Mouse (Mus musculus): ENCODE data around the gene Lingo3.
"Not testable (repeated sequence)": the region's sequence is repeated elsewhere in the genome, so short reads cannot be mapped to it uniquely, and the experiment has no call there.

The Lingo3 gene

DNA sequence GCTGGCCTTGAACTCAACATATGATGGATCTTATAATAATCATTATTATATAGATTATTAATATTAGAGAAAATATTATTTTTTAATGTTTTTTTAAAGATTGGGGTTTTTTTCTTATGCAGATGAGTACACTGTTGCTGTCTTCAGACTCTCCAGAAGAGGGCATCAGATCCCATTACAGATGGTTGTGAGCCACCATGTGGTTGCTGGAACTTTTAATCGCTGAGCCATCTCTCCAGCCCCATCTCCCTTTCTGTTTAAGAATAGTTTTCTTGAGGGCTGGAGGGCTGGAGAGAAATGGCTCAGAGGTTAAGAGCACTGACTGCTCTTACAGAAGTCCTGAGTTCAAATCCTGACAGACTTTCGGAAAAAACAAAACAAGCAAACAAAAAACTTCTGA lies 21.8 kb downstream of the Lingo3 start:
- DNase-seq (ENCODE audit: extremely low spot score): no peak

DNA sequence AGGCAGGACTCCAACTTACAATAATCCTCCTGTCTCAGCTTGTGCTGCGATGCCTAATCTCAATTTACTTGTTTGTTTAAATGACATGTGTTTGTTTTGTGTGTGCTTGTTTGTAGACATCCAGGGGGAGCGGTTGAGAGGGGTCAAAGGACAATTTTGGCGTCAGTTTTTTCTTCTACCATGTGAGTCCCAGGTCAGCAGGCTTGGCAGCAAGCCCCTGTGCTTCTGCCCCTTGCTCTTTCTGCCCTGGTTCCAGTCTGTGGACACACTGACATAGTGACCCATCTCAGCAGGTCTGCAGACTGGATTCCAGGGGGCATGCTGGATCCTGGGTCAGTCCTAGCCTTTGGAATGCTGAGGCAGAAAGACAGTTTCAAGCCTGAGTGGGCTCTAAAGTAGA lies 24.4 kb downstream of the Lingo3 start:
- DNase-seq (ENCODE audit: extremely low spot score): no peak

DNA sequence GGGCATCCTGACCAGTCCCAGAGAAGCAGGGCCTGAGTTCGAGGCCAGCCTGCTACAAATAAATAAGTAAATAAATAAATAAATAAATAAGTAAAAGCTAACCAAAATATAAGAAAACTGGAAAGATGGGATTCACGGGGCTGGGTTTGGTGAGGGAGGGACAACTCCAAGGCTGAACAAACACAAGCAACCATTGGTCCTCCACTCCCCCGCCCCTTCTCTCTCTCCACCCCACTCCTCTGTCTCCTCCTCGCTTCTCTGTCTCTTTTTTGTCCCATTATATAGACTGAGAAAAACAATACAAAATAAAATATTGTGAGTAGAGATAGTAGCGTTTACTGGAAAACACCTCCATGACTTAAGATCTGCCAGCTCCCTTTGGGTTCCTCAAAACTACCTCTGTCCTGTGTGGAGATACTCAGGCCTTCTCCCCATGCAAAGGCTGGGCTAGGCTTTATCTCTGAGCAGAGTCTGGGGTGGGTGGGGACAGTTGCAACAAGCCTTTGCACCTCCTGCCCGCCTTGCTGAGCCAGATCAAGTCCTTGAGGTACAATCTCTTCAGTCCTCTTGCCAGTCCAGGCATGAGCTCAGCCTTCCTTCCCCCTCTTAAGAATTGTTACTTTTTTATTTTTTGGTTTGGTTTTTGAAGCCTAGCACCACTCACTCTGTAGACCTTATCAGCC lies 25.1 kb downstream of the Lingo3 start:
- DNase-seq (ENCODE audit: extremely low spot score): no peak

DNA sequence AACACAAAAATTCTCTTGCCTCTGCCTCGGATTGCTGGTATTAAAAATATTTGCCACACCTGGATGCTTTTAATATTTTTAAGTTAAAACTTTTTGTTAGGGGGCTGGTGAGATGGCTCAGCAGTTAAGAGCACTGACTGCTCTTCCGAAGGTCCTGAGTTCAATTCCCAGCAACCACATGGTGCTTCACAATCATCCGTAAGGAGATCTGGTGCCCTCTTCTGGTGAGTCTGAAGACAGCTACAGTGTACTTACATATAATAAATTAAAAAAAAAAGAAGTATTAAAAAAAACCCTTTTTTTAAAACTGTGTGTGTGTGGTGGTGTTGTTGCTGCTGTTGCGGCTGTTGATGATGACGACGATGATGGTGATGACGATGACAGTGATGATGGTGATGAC lies 25.9 kb downstream of the Lingo3 start:
- not testable (repeated sequence) for DNase-seq (ENCODE audit: extremely low spot score)

DNA sequence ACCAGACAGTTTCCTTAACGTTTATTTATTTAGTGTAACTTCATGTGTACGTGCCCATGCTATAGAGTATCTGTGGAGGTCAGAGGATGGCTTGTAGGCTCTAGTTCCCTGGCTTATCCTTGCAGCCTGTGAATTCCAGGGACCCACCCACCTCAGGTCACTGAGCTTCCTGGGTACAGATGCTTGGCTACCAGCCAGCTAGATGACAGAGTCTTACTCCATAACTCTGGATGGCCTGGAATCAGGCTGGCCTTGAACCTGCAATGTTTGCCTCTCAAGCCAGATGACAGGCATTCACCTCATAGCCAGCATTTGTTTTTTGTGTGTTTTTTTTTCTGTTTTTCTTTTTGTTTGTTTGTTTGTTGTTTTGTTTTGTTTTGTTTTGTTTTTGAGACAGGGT lies 26.7 kb downstream of the Lingo3 start:
- no peak for DNase-seq (ENCODE audit: extremely low spot score)

DNA sequence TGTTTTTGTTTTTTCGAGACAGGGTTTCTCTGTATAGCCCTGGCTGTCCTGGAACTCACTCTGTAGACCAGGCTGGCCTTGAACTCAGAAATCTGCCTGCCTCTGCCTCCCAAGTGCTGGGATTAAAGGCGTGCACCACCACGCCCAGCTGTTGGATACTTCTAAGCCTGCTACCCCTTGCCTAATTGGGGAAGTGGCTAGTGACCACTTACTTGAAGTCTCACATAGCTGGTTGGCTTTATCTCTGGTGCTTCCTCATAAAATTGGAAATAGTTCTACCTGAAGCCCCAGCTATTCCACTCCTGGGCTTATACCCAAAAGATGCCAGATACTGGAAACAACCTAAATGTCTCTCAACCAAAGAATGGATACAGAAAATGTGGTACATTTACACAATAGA lies 27.5 kb downstream of the Lingo3 start:
- not testable (repeated sequence) for DNase-seq (ENCODE audit: extremely low spot score)

DNA sequence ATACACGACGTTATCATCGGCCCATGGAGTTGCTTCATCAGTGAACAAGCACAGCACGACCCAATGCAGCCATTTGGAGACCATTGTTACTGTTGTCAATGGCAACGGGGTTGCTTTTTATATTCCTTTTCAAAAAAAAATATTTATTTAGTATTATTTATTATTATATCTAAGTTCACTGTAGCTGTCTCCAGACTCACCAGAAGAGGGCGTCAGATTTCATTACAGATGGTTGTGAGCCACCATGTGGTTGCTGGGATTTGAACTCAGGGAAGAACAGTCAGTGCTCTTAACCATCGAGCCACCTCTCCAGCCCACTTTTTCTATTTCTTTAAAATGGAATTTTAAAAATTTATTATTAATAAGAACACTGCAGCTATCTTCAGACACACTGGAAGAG lies 29.0 kb downstream of the Lingo3 start:
- no peak for DNase-seq (ENCODE audit: extremely low spot score)

DNA sequence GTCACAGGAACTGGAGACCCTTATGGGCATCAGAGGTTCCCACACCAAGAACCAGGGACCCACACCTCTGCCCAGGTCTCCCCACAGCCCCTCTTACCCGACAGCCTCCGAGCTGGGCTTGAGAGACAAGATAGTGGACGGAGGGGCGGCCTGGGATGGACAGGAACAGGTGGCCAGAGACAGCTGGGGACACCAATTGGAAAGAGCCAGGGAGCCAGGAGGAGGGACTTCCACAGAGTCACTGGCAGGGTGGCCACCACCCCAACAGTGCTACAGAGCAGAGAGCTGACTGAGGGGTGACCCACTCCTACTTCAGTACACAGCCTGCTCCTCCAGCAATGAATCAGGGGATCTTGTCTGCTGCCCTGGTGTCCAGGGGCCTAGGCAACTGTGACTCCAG lies 30.5 kb downstream of the Lingo3 start, which contains the start of gene Jsrp1:
TSS of gene Jsrp1 (minus strand) at position 133 of the 400 bp plus-strand sequence.
- no peak for DNase-seq (ENCODE audit: extremely low spot score)

DNA sequence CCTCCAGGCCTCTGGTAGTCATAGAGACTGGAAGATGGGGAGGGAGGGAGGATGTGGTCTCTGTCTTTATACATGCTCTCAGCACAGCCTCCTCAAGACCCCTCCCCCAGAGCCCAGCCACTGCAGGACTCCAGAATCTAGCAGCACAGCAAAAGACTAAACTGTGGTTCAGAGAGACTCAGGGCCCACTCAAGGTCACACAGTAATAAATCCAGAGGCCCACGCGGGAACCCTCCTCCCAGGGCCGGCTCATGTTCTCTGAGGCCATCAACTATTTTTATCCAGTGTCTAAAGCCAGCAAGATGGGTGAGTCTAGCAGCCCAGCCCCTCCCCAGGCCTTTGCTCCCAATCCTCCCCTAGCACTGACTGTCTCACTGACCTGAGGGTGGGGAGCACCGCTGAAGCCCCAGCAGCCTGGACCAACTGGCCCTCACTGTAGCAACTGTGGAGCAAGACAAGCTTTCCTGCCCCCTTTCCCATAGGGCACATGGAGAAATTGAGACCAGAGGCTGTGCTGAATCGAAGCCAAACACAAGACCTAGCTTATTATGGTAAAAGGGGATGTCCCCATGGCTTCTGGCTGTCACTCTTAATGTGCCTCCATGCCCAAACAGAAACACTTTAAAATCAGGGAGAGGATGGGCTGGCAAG lies 31.3 kb downstream of the Lingo3 start:
- DNase-seq (ENCODE audit: extremely low spot score): no peak

DNA sequence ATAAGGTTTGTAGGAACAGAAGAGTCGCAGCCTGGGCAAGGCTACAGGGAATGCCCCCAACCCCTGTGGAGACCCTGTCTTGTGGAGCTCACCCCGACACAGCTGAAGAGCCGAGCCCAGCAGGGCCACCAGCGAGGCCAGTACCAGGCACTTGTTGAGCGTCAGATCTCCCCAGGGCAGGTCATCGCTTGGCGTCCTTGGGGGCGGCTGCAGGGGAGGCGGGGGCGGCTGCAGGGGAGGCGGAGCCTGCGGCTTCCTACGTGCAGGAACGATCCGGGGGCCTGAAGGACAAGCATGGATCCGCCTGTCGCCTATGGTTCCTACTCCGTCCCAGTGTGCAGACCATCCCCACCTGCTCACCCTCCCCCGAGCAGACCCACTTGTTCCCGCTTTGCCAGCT lies 33.8 kb downstream of the Lingo3 start:
- peak; percentile 41 for DNase-seq (ENCODE audit: extremely low spot score)

DNA sequence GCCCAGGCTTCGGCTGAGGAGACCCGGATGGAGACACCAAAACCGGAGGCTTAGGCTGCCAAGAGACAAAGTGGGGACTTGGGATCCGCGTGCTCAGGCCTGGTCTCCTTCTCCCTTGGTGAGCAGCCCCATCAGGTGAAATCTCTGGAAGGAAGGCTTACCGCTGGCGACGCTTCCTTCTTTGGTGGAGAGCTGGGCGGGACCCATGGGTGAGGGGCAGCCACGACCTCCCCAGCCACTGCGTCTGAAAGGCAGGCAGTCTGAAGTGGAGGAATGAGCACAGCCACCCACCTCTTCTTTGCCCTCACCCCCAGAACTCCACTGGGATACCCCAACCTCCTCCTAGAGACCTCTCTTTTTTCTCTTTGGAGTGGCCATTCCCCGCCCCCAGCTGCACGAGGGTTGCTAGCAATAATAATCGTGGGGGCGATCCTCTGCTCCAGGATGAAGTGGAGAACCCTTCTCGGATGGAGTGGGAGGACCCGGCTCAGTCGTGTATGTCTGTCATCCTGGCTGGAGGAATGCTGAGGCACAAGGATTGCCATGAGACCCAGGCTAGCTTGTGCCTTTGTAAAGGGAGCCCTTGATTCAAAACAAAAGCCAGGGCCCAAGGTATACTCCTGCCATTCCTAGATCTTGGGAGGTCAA lies 34.7 kb downstream of the Lingo3 start:
- DNase-seq (ENCODE audit: extremely low spot score): no peak

DNA sequence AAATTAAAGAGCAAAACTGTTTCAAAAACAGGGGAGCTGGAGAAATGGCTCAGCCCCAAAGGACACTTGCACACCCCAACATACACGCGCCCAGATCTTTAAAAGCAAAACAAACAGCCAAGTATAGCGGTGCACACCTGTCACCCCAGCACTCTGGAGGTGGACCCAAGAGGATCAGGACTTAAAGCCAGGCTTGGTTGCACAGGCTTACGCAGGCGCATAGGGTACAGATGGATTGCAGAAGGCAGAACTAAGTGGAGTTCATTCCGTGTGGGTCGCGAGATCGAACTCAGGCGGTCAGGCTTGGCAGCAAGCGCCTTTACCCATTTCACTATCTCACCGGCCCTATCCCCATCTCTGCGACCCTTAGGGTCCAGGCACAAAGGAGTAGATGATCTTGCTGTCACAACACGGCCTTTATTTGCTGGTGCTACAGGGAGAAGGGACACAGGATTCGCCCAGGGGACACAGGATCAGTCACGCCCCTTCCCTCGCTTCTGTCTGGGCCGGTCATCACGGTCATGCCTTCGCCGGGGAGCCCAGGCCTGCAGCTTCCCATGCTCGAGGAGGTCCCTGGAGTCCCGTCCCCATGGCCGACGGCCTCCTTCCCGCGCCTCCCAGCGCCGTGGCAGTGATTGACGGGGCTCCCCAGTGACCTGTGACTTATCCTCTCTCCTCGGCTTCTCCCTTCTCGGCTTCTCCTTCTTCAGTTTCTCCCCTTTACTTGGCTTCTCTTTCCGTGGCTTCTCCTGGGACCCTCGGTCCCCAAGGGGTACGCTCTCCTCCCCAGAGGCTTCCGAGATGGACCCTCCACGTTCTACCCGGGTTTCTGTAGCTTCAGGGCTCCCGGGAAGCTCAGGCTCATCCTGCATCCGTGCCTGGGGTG lies 35.5 kb downstream of the Lingo3 start:
- DNase-seq (ENCODE audit: extremely low spot score): peak; percentile 57

DNA sequence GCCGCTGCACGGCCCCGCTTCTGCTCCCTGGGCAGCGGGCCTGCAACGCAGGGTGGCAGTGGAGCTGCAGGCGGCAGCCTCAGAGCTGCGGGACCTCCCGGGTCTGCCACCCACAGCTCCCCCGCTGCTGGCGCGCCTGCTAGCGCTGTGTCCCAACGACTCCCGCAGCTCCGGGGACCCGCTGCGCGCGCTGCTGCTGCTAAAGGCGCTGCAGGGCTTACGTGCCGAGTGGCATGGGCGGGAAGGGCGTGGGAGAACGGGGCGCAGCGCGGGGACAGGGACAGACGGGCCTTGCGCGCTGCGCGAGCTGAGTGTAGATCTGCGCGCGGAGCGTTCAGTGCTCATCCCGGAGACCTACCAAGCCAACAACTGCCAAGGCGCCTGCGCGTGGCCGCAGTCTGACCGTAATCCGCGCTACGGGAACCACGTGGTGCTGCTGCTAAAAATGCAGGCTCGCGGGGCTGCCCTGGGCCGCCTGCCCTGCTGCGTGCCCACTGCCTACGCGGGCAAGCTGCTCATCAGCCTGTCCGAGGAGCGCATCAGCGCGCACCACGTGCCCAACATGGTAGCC lies 36.7 kb downstream of the Lingo3 start:
- peak; percentile 80 for DNase-seq (ENCODE audit: extremely low spot score)

DNA sequence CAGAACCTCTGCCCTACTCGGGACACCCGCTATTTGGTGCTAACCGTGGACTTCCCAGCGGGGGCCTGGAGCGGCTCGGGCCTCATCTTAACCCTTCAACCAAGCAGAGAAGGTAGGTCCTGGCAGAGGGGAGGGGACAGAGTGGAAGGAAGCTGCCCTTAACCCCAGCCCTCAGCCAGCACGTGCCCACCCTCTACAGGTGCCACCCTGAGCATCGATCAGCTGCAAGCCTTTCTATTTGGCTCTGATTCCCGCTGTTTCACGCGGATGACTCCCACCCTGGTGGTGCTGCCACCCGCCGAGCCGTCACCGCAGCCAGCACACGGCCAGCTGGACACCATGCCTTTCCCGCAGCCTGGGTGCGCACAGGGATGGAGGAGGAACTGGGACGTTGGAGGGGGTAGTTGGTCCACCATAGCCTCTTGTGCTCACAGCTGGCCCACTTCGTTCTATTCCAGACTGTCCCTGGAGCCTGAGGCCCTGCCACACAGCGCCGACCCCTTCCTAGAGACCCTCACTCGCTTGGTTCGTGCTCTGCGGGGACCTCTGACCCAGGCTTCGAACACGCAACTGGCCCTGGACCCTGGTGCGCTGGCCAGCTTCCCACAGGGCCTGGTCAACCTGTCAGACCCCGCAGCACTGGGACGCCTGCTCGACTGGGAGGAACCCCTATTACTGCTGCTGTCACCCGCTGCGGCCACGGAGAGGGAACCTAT lies 37.3 kb downstream of the Lingo3 start:
- DNase-seq (ENCODE audit: extremely low spot score): no peak

DNA sequence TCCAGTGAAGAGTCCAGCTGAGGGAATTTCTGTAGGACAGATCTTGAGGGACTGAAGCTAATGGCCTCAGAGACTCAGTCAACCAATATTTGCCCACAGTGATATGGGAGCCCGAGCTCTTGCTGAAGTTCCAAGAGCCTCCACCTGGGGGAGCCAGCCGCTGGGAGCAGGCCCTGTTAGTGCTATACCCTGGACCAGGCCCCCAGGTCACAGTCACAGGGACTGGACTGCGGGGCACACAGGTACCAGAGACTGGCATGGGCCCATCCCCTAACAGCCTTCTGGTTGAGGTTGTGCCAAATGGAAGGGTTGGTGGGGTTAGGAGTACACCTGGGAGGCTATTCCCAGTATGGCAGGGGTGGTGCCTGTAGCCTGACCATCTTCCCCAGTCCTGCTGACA lies 37.9 kb downstream of the Lingo3 start:
- peak; percentile 86 for DNase-seq (ENCODE audit: extremely low spot score)

DNA sequence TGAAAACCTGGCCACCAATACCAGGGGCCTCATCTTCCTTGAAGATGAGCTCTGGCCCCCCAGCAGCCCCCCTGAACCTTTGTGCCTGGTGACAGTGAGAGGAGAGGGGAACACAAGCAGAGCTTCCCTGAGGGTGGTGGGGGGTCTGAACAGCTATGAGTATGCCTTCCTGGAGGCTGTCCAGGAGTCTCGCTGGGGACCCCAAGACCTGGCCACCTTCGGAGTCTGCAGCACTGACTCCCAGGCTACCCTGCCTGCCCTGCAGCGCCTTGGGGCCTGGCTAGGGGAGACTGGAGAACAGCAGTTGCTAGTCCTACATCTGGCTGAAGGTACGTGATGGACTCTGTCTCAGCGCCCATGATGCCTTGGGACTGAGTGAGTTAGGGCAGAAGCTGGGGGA lies 38.5 kb downstream of the Lingo3 start:
- no peak for DNase-seq (ENCODE audit: extremely low spot score)

DNA sequence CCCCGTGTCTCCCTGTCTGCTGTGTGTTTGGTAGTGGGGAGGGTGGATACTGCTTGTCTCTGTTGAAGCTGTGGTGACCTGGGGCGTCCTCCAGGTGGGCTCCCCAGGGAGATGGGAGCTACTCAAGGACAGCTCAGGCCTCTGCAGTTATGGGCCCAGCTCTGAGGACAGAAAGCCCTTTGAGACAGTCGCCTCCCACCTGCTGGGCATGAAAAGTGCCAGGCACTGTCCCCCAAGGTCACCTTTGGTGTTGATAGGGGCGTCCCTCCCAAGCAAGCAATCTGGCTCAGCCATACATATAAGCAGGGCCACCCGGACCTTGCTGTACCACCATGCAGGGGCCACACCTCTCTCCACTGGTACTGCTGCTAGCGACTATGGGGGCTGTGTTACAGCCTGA lies 38.9 kb downstream of the Lingo3 start, which contains the start of gene Amh:
TSS of gene Amh (plus strand) at position 328 of the 400 bp plus-strand sequence.
- DNase-seq (ENCODE audit: extremely low spot score): no peak

DNA sequence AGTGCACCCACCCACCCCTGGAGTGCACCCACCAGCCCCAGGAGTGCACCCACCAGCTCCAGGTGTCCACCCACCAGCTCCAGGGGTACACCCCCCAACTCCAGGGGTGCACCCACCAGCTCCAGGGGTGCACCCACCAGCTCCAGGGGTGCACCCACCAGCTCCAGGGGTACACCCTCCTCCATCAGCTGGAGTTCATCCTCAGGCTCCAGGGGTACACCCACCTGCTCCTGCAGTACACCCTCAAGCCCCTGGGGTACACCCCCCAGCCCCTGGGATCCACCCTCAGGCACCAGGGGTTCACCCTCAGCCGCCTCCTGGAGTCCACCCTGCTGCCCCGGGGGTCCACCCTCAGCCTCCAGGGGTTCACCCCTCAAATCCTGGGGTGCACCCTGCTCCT lies 39.5 kb downstream of the Lingo3 start:
- no peak for DNase-seq (ENCODE audit: extremely low spot score)

DNA sequence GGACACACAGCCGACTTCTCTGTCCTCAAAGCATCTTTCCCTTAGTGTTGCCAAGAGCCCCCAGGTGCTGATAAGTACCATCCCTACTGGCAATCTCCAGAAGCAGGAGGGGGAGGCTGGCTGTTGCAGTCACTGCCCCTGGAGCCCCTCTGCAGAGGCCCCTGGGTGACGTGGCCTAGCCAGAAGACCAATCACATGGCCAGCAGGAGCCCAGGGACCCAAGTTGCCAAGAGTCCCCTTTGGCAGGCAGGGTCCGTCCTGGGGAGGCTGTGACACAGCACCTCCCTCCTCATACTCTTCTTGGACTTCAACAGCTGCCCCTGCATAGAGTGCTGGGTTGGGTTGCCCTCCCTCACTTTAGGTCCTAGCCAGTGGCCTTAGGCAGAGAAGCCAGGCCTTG lies 40.8 kb downstream of the Lingo3 start:
- DNase-seq (ENCODE audit: extremely low spot score): no peak

DNA sequence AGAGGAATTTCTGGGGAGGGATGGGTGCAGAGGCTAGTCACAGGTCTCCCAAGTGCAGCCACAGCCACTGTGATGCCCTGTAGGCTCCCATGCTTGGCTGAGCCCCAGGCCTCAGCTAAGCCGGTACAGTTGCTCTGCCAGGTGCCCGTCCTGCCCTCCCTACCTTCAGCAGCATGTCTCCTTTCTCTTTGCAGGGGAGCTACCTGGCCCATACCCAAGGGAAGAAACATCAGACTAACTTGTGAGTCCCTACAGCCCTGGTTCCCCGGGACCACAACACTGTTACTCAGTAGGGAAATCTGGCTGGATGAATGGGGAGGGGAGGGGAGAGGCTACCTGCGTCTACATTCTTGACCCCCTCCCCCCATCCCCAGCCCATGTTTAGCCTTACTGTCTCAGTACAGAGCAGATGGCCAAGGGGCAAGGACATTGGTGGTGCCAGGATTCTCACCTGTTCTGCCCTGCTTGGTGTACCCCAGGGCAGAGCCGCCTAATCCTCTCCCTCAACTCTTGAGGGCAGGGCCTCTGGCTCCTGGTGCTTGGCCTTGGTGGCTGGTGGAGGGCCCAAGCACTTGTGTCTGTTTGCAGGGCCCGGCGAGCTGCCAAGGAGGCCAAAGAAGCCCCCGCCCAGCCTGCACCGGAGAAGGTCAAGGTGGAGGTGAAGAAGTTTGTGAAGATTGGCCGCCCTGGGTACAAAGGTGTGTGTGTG lies 41.5 kb downstream of the Lingo3 start:
- DNase-seq (ENCODE audit: extremely low spot score): no peak
